Mouse (Mus musculus): ENCODE measurements around the gene Vmn1r17. TPM values are rescaled to one million over a fixed set of nuclear protein-coding genes. Genes with fewer than 3 reads are reported as not detected.
"Not testable (repeated sequence)": the region's sequence is repeated elsewhere in the genome, so short reads cannot be mapped to it uniquely, and the experiment has no call there.

Vmn1r17 gene
- not detected in 2 replicates for polyA plus RNA-seq (2016; fragmentation: Nextera tagmentation; extraction: Ambion mirVana)

DNA sequence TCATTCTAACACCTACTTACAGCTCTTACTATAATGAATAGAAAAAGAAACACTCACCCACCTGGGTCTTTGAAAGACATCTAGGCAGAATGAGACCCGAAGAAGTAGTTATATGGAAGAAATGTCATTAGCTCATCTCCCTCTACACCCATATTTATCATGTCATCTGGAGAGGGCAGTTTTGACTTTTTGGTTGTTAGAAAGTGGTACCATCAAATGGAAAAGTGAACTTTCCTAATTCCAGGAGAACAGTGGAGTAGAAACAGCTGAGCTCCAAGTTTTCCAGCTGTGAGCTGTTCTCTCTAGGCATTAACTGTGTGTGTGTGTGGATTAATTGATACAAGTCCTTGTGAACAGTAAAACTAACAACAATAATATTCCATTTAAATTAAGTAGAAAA is at the start of gene Vmn1r17:
Vmn1r17 (minus strand) TSS at position 101 of the 400 bp plus-strand sequence.
- WGBS: 86% methylated on average over 1 of the region's 1 CpGs

DNA sequence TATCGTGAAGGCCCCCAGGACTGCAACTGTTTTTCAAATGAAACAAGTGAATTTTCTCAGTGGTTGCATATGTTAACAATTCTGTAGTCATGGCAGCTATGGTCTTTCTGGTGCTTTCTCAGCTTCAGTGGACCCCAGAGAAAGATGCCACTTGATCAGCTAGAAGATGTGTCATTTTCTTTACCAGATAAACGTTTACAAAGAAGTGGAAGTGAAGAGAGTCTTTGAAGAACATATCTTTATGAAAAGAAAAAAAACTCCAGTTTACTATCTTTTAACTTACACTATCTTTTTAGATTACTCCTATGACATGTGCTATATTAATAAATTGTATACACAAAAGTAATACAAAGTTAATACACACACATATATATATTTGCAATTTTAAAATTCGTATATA is 40.0 kb upstream of the Vmn1r17 start, which contains the start of gene Vmn1r19:
Vmn1r19 (plus strand) TSS at position 301 of the 400 bp plus-strand sequence.
- not testable (repeated sequence) for H3K27me3 ChIP-seq (ENCODE audit: insufficient read depth, poor library complexity, severe bottlenecking); H3K36me3 ChIP-seq; H3K4me3 ChIP-seq; H3K9me3 ChIP-seq; H3K4me1 ChIP-seq; DNase-seq (ENCODE audit: low spot score); H3K27ac ChIP-seq
- 65% methylated on average over 3 of the region's 3 CpGs for WGBS

More for the DNA sequence above, at the start of gene Vmn1r17:
- Histone ChIP-seq H3K27ac (no peak within 1 kb of the TSS), H3K4me3 (no peak within 1 kb of the TSS), H3K4me1 (no peaks in the 10 kb centered on the region), H3K9me3 (no peaks in the 10 kb centered on the region), H3K27me3 (ENCODE audit: insufficient read depth, poor library complexity, severe bottlenecking) (no peaks in the 10 kb centered on the region), H3K36me3 (no peaks in the 10 kb centered on the region)
- DNase-seq (ENCODE audit: low spot score): no peak

- no peak within 1 kb of the TSS for H3K4me3 ChIP-seq
- no peaks in the 10 kb centered on the region for H3K27me3 ChIP-seq (ENCODE audit: insufficient read depth, poor library complexity, severe bottlenecking)
- no peaks in the 10 kb centered on the region for H3K4me1 ChIP-seq
- H3K9me3 ChIP-seq: no peaks in the 10 kb centered on the region
- H3K36me3 ChIP-seq: no peaks in the 10 kb centered on the region
- no peak within 1 kb of the TSS for H3K27ac ChIP-seq
- no peak for DNase-seq (ENCODE audit: low spot score)
Measured at GRCm38 (mm10) chr6:57395683-57396082, 32.2 kb upstream of the Vmn1r17 start, which contains the start of gene Vmn1r18. Gene Vmn1r18, minus strand, starts transcription at chr6:57395783.

DNA sequence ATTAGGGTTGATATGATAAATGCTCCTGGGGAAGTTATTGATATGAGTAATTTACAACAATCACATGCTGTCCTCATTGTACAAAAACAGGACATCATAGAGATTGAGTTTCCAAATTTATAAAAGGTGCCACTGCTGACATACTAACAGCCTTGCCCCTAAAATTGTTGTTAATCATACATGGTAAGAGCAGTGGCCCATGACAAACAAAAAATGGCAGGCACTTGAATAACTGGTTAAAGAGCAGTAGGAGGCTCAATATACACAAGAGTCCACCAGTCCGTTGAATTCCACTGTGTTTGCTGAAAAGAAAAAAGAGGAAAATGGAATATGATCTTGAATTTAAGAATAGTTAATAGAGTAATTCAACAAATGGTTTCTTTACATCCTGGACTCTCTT is 4.0 kb upstream of the Vmn1r17 start:
- Histone ChIP-seq H3K4me1 (no peaks in the 10 kb centered on the region), H3K9me3 (no peaks in the 10 kb centered on the region), H3K4me3 (no peak overlapping the region), H3K27me3 (ENCODE audit: insufficient read depth, poor library complexity, severe bottlenecking) (no peaks in the 10 kb centered on the region), H3K36me3 (no peaks in the 10 kb centered on the region), H3K27ac (no peak overlapping the region)
- 81% methylated on average over 1 of the region's 1 CpGs for WGBS
- DNase-seq (ENCODE audit: low spot score): no peak

DNA sequence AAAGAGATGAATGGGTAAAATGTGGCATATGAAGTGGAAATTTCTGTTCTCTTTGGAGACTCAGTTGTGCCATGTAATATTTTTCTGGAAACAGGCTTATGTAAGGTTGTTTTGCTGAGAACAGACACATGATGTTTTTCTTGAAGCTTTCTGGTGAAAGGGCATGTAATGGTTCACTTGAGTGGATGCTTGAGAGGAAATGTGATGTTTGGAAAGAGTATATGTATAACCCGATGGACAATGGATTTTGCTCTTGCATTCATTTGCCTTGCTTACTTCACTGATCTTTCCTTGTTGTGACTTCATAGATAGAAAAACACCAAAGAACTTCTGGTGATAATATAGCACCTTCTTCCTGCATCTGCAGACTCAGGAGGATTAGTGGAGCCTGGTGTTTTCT is 2.3 kb upstream of the Vmn1r17 start:
- H3K9me3 ChIP-seq; H3K27me3 ChIP-seq (ENCODE audit: insufficient read depth, poor library complexity, severe bottlenecking); H3K27ac ChIP-seq; H3K36me3 ChIP-seq; H3K4me3 ChIP-seq; DNase-seq (ENCODE audit: low spot score); H3K4me1 ChIP-seq: not testable (repeated sequence)
- 92% methylated on average over 1 of the region's 1 CpGs for WGBS

DNA sequence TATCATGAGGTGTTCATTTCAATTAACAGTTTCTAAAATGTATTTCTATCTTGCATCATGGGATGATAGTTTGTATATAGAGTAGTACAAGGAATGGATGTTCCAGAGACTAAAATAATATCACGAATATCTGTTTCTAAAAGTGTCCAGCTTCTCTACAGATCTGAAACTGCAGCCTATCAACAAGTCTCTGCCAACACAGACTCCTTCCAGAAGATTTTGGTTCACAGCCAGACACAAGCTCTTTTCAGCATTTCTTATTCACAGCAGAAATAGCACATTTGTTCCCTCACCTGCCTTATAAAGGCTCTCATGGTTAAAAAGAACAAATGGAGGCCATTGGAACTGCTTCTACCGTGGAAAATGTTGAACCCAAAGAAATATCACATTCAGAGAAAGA is 6.7 kb downstream of the Vmn1r17 start:
- DNase-seq (ENCODE audit: low spot score): no peak
- H3K4me3 ChIP-seq: no peak overlapping the region
- H3K27me3 ChIP-seq (ENCODE audit: insufficient read depth, poor library complexity, severe bottlenecking): no peaks in the 10 kb centered on the region
- 68% methylated on average over 2 of the region's 2 CpGs for WGBS
- H3K36me3 ChIP-seq: no peaks in the 10 kb centered on the region
- H3K9me3 ChIP-seq: no peaks in the 10 kb centered on the region
- H3K4me1 ChIP-seq: no peaks in the 10 kb centered on the region
- no peak overlapping the region for H3K27ac ChIP-seq

GRCm38 (mm10) chr6:57329394-57329793 is 34.1 kb downstream of the Vmn1r17 start, which contains the start of gene Vmn1r16:
Gene Vmn1r16, minus strand, starts transcription at chr6:57329494.
- no peaks in the 10 kb centered on the region for H3K4me1 ChIP-seq
- no peak for DNase-seq (ENCODE audit: low spot score)
- H3K27me3 ChIP-seq (ENCODE audit: insufficient read depth, poor library complexity, severe bottlenecking): no peaks in the 10 kb centered on the region
- 73% methylated on average over 3 of the region's 3 CpGs for WGBS
- no peak within 1 kb of the TSS for H3K27ac ChIP-seq
- H3K9me3 ChIP-seq: no peaks in the 10 kb centered on the region
- no peaks in the 10 kb centered on the region for H3K36me3 ChIP-seq
- no peak within 1 kb of the TSS for H3K4me3 ChIP-seq

DNA sequence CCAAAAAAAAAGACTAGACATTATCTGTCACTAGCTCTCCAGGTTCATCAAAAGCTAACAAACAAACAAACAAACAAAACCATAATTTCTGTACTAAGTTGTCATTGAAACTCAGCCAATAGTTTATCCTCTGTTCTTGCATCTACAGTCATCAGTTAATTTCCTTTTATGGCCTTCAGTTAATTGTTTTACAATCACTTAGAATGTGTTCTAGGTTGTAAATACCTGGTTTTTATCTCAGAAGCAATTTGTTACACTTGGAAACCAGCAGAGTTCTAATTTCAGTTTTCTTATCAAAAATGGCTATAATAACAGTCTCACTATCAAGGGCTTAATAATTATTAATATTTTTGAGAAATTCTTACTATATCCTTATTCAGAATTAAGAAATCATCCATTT is 37.4 kb downstream of the Vmn1r17 start:
- Histone ChIP-seq H3K4me3 (no peak overlapping the region), H3K27ac (no peak overlapping the region), H3K36me3 (no peaks in the 10 kb centered on the region), H3K9me3 (no peaks in the 10 kb centered on the region), H3K4me1 (no peaks in the 10 kb centered on the region), H3K27me3 (ENCODE audit: insufficient read depth, poor library complexity, severe bottlenecking) (no peaks in the 10 kb centered on the region)
- no peak for DNase-seq (ENCODE audit: low spot score)

Other genes starting within 250 kb of the Vmn1r17 start
- not detected in 2 replicates for gene Vmn1r11, start 230.3 kb downstream of the Vmn1r17 start, polyA plus RNA-seq (2016; fragmentation: Nextera tagmentation; extraction: Ambion mirVana)
- gene Vmn1r12, start 206.8 kb downstream of the Vmn1r17 start, polyA plus RNA-seq (2016; fragmentation: Nextera tagmentation; extraction: Ambion mirVana): not detected in 2 replicates
- gene Vmn1r13, start 160.4 kb downstream of the Vmn1r17 start, polyA plus RNA-seq (2016; fragmentation: Nextera tagmentation; extraction: Ambion mirVana): not detected in 2 replicates
- gene Vmn1r14, start 132.0 kb downstream of the Vmn1r17 start, polyA plus RNA-seq (2016; fragmentation: Nextera tagmentation; extraction: Ambion mirVana): not detected in 2 replicates
- gene Vmn1r15, start 105.8 kb downstream of the Vmn1r17 start, polyA plus RNA-seq (2016; fragmentation: Nextera tagmentation; extraction: Ambion mirVana): not detected in 2 replicates
- not detected in 2 replicates for gene Vmn1r16, start 34.2 kb downstream of the Vmn1r17 start, polyA plus RNA-seq (2016; fragmentation: Nextera tagmentation; extraction: Ambion mirVana)
- not detected in 2 replicates for gene Vmn1r18, start 32.1 kb upstream of the Vmn1r17 start, polyA plus RNA-seq (2016; fragmentation: Nextera tagmentation; extraction: Ambion mirVana)
- gene Vmn1r19, start 40.1 kb upstream of the Vmn1r17 start, polyA plus RNA-seq (2016; fragmentation: Nextera tagmentation; extraction: Ambion mirVana): not detected in 2 replicates
- gene Vmn1r20, start 65.2 kb upstream of the Vmn1r17 start, polyA plus RNA-seq (2016; fragmentation: Nextera tagmentation; extraction: Ambion mirVana): not detected in 2 replicates
- gene Ppm1k, start 171.7 kb upstream of the Vmn1r17 start, polyA plus RNA-seq (2016; fragmentation: Nextera tagmentation; extraction: Ambion mirVana): 9.2 and 14.1 TPM in 2 replicates
- gene Herc6, start 217.3 kb upstream of the Vmn1r17 start, polyA plus RNA-seq (2016; fragmentation: Nextera tagmentation; extraction: Ambion mirVana): 5.4 and 5.8 TPM in 2 replicates

All from heart, embryonic 10.5 days (tissue).